Mouse (Mus musculus) limb, embryonic 12.5 days (tissue): ENCODE measurements around the gene Nktr. TPM values are rescaled to one million over a fixed set of nuclear protein-coding genes. Genes with fewer than 3 reads are reported as not detected.

Source experiments
- ATAC-seq: fragments of 200-750 bp; cut with Nextera tagmentation; 2 replicates; pipeline ENCODE4 v1.8.0; 2017; ENCODE audit warnings: low read depth, moderate TSS enrichment; ENCODE audit not compliant: insufficient number of reproducible peaks, insufficient read depth, low FRiP score, low TSS enrichment
- H3K27ac ChIP-seq: fragments of 300-500 bp; sonication (generic); 2 replicates; pipeline ENCODE4 v1.5.1; 2016; ENCODE audit warnings: mild to moderate bottlenecking, moderate library complexity
- H3K27me3 ChIP-seq: fragments of 300-500 bp; sonication (generic); 2 replicates; pipeline ENCODE4 v1.6.1; 2016; ENCODE audit warnings: mild to moderate bottlenecking, moderate library complexity
- H3K36me3 ChIP-seq: fragments of 300-500 bp; sonication (generic); 2 replicates; pipeline ENCODE4 v1.6.1; 2016; ENCODE audit warnings: mild to moderate bottlenecking, moderate library complexity
- H3K4me1 ChIP-seq: fragments of 300-500 bp; sonication (generic); replicated peaks from 2 replicates; pipeline ENCODE4 v1.6.1; 2016
- H3K4me2 ChIP-seq: fragments of 300-500 bp; sonication (generic); 2 replicates; pipeline ENCODE4 v1.6.1; 2016; ENCODE audit warnings: mild to moderate bottlenecking, moderate library complexity
- H3K4me3 ChIP-seq: fragments of 300-500 bp; sonication (generic); replicated peaks from 2 replicates; pipeline ENCODE4 v1.5.1; 2016; ENCODE audit warnings: mild to moderate bottlenecking
- H3K9ac ChIP-seq: fragments of 300-500 bp; sonication (generic); replicated peaks from 2 replicates; pipeline ENCODE4 v1.6.1; 2016; ENCODE audit warnings: mild to moderate bottlenecking, moderate library complexity
- H3K9me3 ChIP-seq: fragments of 300-500 bp; sonication (generic); 2 replicates; pipeline ENCODE4 v1.6.1; 2016; ENCODE audit warnings: mild to moderate bottlenecking, moderate library complexity
- WGBS: fragments of 180-500 bp; shearing (Covaris S2); methylation state at CpG from one replicate; pipeline ENCODE4 v1.1.7; 2016; 5-methylcytosine and 5-hydroxymethylcytosine counted together
- polyA plus RNA-seq: library from polyadenylated mRNA; unstranded; fragments of >200 nt; fragmentation: Nextera tagmentation; extraction: Ambion mirVana; gene quantifications from 2 replicates; pipeline ENCODE4 v1.2.1, GENCODE M21; 2016

Nktr gene
- polyA plus RNA-seq, 1 experiment from 2014 or later: 71.5 TPM

GRCm38 (mm10) chr9:121791206-121791605, 72.2 kb downstream of the Nktr start:
- Histone ChIP-seq H3K4me1 (peaks cover 15% of the 10 kb centered on the region), H3K27me3 (peaks cover 4% of the 10 kb centered on the region; the same call in 1 of the 2 replicates), H3K27ac (no peak overlapping the region), H3K36me3 (no peaks in the 10 kb centered on the region), H3K4me3 (no peak overlapping the region), H3K9ac (no peak overlapping the region), H3K9me3 (no peaks in the 10 kb centered on the region), H3K4me2 (no peak overlapping the region)
- ATAC-seq: no peak
- 14% methylated on average over 5 of the region's 5 CpGs for WGBS

- Histone ChIP-seq H3K27me3 (no peaks in the 10 kb centered on the region; the same call in 1 of the 2 replicates), H3K27ac (no peak within 1 kb of the TSS), H3K9me3 (no peaks in the 10 kb centered on the region), H3K36me3 (no peaks in the 10 kb centered on the region), H3K9ac (no peak within 1 kb of the TSS), H3K4me3 (no peak within 1 kb of the TSS), H3K4me1 (peaks cover 15% of the 10 kb centered on the region), H3K4me2 (no peak within 1 kb of the TSS)
- 0 out of 2 replicates have a peak, but pooled peaks have one; percentile 18 for ATAC-seq
- WGBS: 55% methylated on average over 24 of the region's 24 CpGs
These were observed 73.0 kb downstream of the Nktr start, which contains the start of gene Hhatl for GRCm38 (mm10) chr9:121791757-121792521. Gene Hhatl, minus strand, starts transcription at chr9:121792507.

- no peak for ATAC-seq
- WGBS: 50% methylated on average over 1 of the region's 1 CpGs
- peaks cover 21% of the 10 kb centered on the region for H3K4me1 ChIP-seq
- no peaks in the 10 kb centered on the region for H3K36me3 ChIP-seq
- H3K27ac ChIP-seq: no peak overlapping the region
- H3K9me3 ChIP-seq: no peaks in the 10 kb centered on the region
- no peak overlapping the region for H3K4me2 ChIP-seq
- peaks cover 15% of the 10 kb centered on the region for H3K27me3 ChIP-seq
- no peak overlapping the region for H3K9ac ChIP-seq
- no peak overlapping the region for H3K4me3 ChIP-seq
These were observed 76.1 kb downstream of the Nktr start for GRCm38 (mm10) chr9:121794972-121795539.

- no peak overlapping the region for H3K4me3 ChIP-seq
- H3K27ac ChIP-seq: no peak overlapping the region
- peaks cover 18% of the 10 kb centered on the region for H3K27me3 ChIP-seq
- no peaks in the 10 kb centered on the region for H3K9me3 ChIP-seq
- peaks cover 16% of the 10 kb centered on the region for H3K4me1 ChIP-seq
- H3K36me3 ChIP-seq: no peaks in the 10 kb centered on the region
- no peak overlapping the region for H3K9ac ChIP-seq
- ATAC-seq: no peak
- WGBS: 12% methylated on average over 12 of the region's 12 CpGs
- no peak overlapping the region for H3K4me2 ChIP-seq
These were observed 78.8 kb downstream of the Nktr start for GRCm38 (mm10) chr9:121797722-121798121.

GRCm38 (mm10) chr9:121798887-121799520, 80.0 kb downstream of the Nktr start:
- Histone ChIP-seq H3K36me3 (no peaks in the 10 kb centered on the region), H3K9me3 (no peaks in the 10 kb centered on the region), H3K4me3 (no peak overlapping the region), H3K4me1 (peaks cover 16% of the 10 kb centered on the region), H3K27ac (no peak overlapping the region), H3K4me2 (no peak overlapping the region), H3K27me3 (peaks cover 18% of the 10 kb centered on the region), H3K9ac (no peak overlapping the region)
- ATAC-seq: no peak
- 66% methylated on average over 5 of the region's 6 CpGs for WGBS

- WGBS: 61% methylated on average over 7 of the region's 7 CpGs
- ATAC-seq: no peak
- Histone ChIP-seq H3K9ac (no peak overlapping the region), H3K27ac (no peak overlapping the region), H3K27me3 (peaks cover 15% of the 10 kb centered on the region), H3K9me3 (no peaks in the 10 kb centered on the region), H3K4me1 (peaks cover 3% of the 10 kb centered on the region; the same call in 1 of the 2 replicates), H3K4me2 (no peak overlapping the region), H3K4me3 (no peak overlapping the region), H3K36me3 (no peaks in the 10 kb centered on the region)
These were observed 83.8 kb downstream of the Nktr start for GRCm38 (mm10) chr9:121802747-121803146.

Other genes starting within 250 kb of the Nktr start
- gene Cck, start 223.5 kb upstream of the Nktr start, polyA plus RNA-seq: 0.64 TPM in 1 of 2 replicates, not detected in the other
- gene Lyzl4, start 77.1 kb upstream of the Nktr start, polyA plus RNA-seq: 0.45 TPM in 1 of 2 replicates, not detected in the other
- gene Vipr1, start 76.5 kb upstream of the Nktr start, polyA plus RNA-seq: 0.69 and 1.1 TPM in 2 replicates
- gene Sec22c, start 13.7 kb upstream of the Nktr start, polyA plus RNA-seq: 13.9 and 16.2 TPM in 2 replicates
- gene Ss18l2, start 8.8 kb upstream of the Nktr start, polyA plus RNA-seq: 95.8 and 105 TPM in 2 replicates
- 13.7 and 16.7 TPM in 2 replicates for gene Zfp651, start 40.2 kb downstream of the Nktr start, polyA plus RNA-seq
- 5.9 and 7.0 TPM in 2 replicates for gene Klhl40, start 58.4 kb downstream of the Nktr start, polyA plus RNA-seq
- gene Hhatl, start 73.3 kb downstream of the Nktr start, polyA plus RNA-seq: 0.19 and 0.22 TPM in 2 replicates
- 0.15 and 0.58 TPM in 2 replicates for gene Ccdc13, start 120.3 kb downstream of the Nktr start, polyA plus RNA-seq
- gene Higd1a, start 139.2 kb downstream of the Nktr start, polyA plus RNA-seq: 152 and 161 TPM in 2 replicates
- 0.50 TPM in 1 of 2 replicates, not detected in the other for gene Ackr2, start 179.2 kb downstream of the Nktr start, polyA plus RNA-seq
- gene Cyp8b1, start 197.1 kb downstream of the Nktr start, polyA plus RNA-seq: not detected in 2 replicates
- 1.6 and 1.8 TPM in 2 replicates for gene Fam198a, start 231.8 kb downstream of the Nktr start, polyA plus RNA-seq